Mouse (Mus musculus) limb, embryonic 10.5 days (tissue): Measurements from ENCODE around the gene Bcl2l11. TPM values are rescaled to one million over a fixed set of nuclear protein-coding genes. Genes with fewer than 3 reads are reported as not detected.

Experiments
- DNase-seq: peaks from one replicate; pipeline ENCODE4 v3.0.0-alpha.2; 2017; ENCODE audit warnings: low spot score
- H3K27ac ChIP-seq: fragments of 300-500 bp; sonication (generic); 2 replicates; pipeline ENCODE4 v1.5.1; 2016; ENCODE audit warnings: mild to moderate bottlenecking
- H3K27me3 ChIP-seq: fragments of 300-500 bp; sonication (generic); 2 replicates; pipeline ENCODE4 v1.6.1; 2016; ENCODE audit warnings: low read depth, mild to moderate bottlenecking; ENCODE audit not compliant: poor library complexity, severe bottlenecking
- H3K36me3 ChIP-seq: fragments of 300-500 bp; sonication (generic); 2 replicates; pipeline ENCODE4 v1.6.1; 2016; ENCODE audit warnings: mild to moderate bottlenecking, moderate library complexity
- H3K4me1 ChIP-seq: fragments of 300-500 bp; sonication (generic); 2 replicates; pipeline ENCODE4 v1.6.1; 2016
- H3K4me3 ChIP-seq: fragments of 300-500 bp; sonication (generic); 2 replicates; pipeline ENCODE4 v1.5.1; 2016; ENCODE audit warnings: mild to moderate bottlenecking, moderate library complexity
- H3K9me3 ChIP-seq: fragments of 300-500 bp; sonication (generic); replicated peaks from 2 replicates; pipeline ENCODE4 v1.6.1; 2016; ENCODE audit warnings: mild to moderate bottlenecking
- WGBS: fragments of 180-500 bp; shearing (Covaris S2); methylation state at CpG from one replicate; pipeline ENCODE4 v1.1.7; 2016; 5-methylcytosine and 5-hydroxymethylcytosine counted together
- polyA plus RNA-seq: library from polyadenylated mRNA; unstranded; fragments of >200 nt; fragmentation: Nextera tagmentation; extraction: Ambion mirVana; gene quantifications from 2 replicates; pipeline ENCODE4 v1.2.1, GENCODE M21; 2016

The Bcl2l11 gene
- polyA plus RNA-seq, 1 experiment from 2014 or later: 35.9 TPM

GRCm38 (mm10) chr2:128117605-128118004, 8.2 kb upstream of the Bcl2l11 start:
- no peaks in the 10 kb centered on the region for H3K36me3 ChIP-seq
- no peak overlapping the region for H3K27ac ChIP-seq
- peaks cover 13% of the 10 kb centered on the region for H3K4me1 ChIP-seq
- no peak overlapping the region for H3K4me3 ChIP-seq
- WGBS: 84% methylated on average over 7 of the region's 7 CpGs
- H3K27me3 ChIP-seq: peaks cover 12% of the 10 kb centered on the region
- H3K9me3 ChIP-seq: no peaks in the 10 kb centered on the region
- no peak for DNase-seq

- peaks cover 26% of the 10 kb centered on the region for H3K27me3 ChIP-seq
- peak; percentile 22 for DNase-seq
- H3K36me3 ChIP-seq: no peaks in the 10 kb centered on the region
- peaks cover 27% of the 10 kb centered on the region for H3K4me1 ChIP-seq
- no peak overlapping the region for H3K4me3 ChIP-seq
- no peaks in the 10 kb centered on the region for H3K9me3 ChIP-seq
- no peak overlapping the region for H3K27ac ChIP-seq
- 93% methylated on average over 9 of the region's 9 CpGs for WGBS
Observed at GRCm38 (mm10) chr2:128118971-128119370, 6.9 kb upstream of the Bcl2l11 start.

GRCm38 (mm10) chr2:128122491-128122890, 3.3 kb upstream of the Bcl2l11 start:
- under 1% methylated on average over 9 of the region's 9 CpGs for WGBS
- DNase-seq: peak; percentile 57
- Histone ChIP-seq H3K27me3 (peaks cover 37% of the 10 kb centered on the region), H3K27ac (peak overlapping the region; percentile 31; the same call in 1 of the 2 replicates), H3K4me1 (peaks cover 46% of the 10 kb centered on the region), H3K9me3 (no peaks in the 10 kb centered on the region), H3K36me3 (no peaks in the 10 kb centered on the region), H3K4me3 (peak overlapping the region; percentile 86)

- H3K36me3 ChIP-seq: no peaks in the 10 kb centered on the region
- H3K4me1 ChIP-seq: peaks cover 48% of the 10 kb centered on the region
- H3K9me3 ChIP-seq: no peaks in the 10 kb centered on the region
- H3K27me3 ChIP-seq: peaks cover 37% of the 10 kb centered on the region
- DNase-seq: peak; percentile 61
- peak overlapping the region; percentile 31; the same call in 1 of the 2 replicates for H3K27ac ChIP-seq
- peak overlapping the region; percentile 86 for H3K4me3 ChIP-seq
- WGBS: under 1% methylated on average over 40 of the region's 40 CpGs
Observed at GRCm38 (mm10) chr2:128122891-128123771, 2.7 kb upstream of the Bcl2l11 start.

- Histone ChIP-seq H3K4me1 (peaks cover 55% of the 10 kb centered on the region), H3K27ac (0 out of 2 replicates have a peak overlapping the region, but pooled peaks have one; percentile 97)
- peak; percentile 59 for DNase-seq
Observed at GRCm38 (mm10) chr2:128123921-128124683, 1.7 kb upstream of the Bcl2l11 start.

GRCm38 (mm10) chr2:128124693-128125092, 1.1 kb upstream of the Bcl2l11 start:
- 2% methylated on average over 15 of the region's 15 CpGs for WGBS
- H3K27ac ChIP-seq: peak overlapping the region; percentile 97
- peaks cover 7% of the 10 kb centered on the region for H3K36me3 ChIP-seq
- H3K9me3 ChIP-seq: no peaks in the 10 kb centered on the region
- H3K4me1 ChIP-seq: peaks cover 61% of the 10 kb centered on the region
- H3K4me3 ChIP-seq: peak overlapping the region; percentile 86
- peaks cover 37% of the 10 kb centered on the region for H3K27me3 ChIP-seq
- DNase-seq: peak; percentile 41

More at GRCm38 (mm10) chr2:128123921-128124683, 1.7 kb upstream of the Bcl2l11 start:
- H3K27me3 ChIP-seq: peaks cover 37% of the 10 kb centered on the region
- H3K36me3 ChIP-seq: 0 out of 2 replicates have a peak, but pooled peaks cover 2% of the 10 kb centered on the region
- H3K9me3 ChIP-seq: no peaks in the 10 kb centered on the region
- H3K4me3 ChIP-seq: peak overlapping the region; percentile 86
- WGBS: 2% methylated on average over 23 of the region's 23 CpGs

GRCm38 (mm10) chr2:128126591-128127051, 783 bp downstream of the Bcl2l11 start:
- Histone ChIP-seq H3K27me3 (peaks cover 35% of the 10 kb centered on the region), H3K27ac (peak overlapping the region; percentile 97), H3K9me3 (no peaks in the 10 kb centered on the region), H3K4me1 (peaks cover 69% of the 10 kb centered on the region), H3K36me3 (peaks cover 26% of the 10 kb centered on the region), H3K4me3 (peak overlapping the region; percentile 86)
- DNase-seq: no peak
- WGBS: under 1% methylated on average over 35 of the region's 35 CpGs

- peaks cover 32% of the 10 kb centered on the region for H3K36me3 ChIP-seq
- H3K4me1 ChIP-seq: peaks cover 68% of the 10 kb centered on the region
- peak overlapping the region; percentile 97 for H3K27ac ChIP-seq
- 1% methylated on average over 67 of the region's 67 CpGs for WGBS
- DNase-seq: peak; percentile 94
- H3K9me3 ChIP-seq: no peaks in the 10 kb centered on the region
- peaks cover 29% of the 10 kb centered on the region for H3K27me3 ChIP-seq
- H3K4me3 ChIP-seq: peak overlapping the region; percentile 86
Observed at GRCm38 (mm10) chr2:128127121-128127671, 1.4 kb downstream of the Bcl2l11 start.

GRCm38 (mm10) chr2:128127691-128128292, 2.0 kb downstream of the Bcl2l11 start:
- H3K27me3 ChIP-seq: peaks cover 23% of the 10 kb centered on the region
- peak; percentile 82 for DNase-seq
- H3K9me3 ChIP-seq: no peaks in the 10 kb centered on the region
- peak overlapping the region; percentile 97 for H3K27ac ChIP-seq
- H3K4me3 ChIP-seq: peak overlapping the region; percentile 86
- H3K4me1 ChIP-seq: peaks cover 62% of the 10 kb centered on the region
- H3K36me3 ChIP-seq: peaks cover 38% of the 10 kb centered on the region
- WGBS: under 1% methylated on average over 48 of the region's 48 CpGs

GRCm38 (mm10) chr2:128128532-128128931, 2.7 kb downstream of the Bcl2l11 start:
- 23% methylated on average over 10 of the region's 10 CpGs for WGBS
- peak overlapping the region; percentile 97 for H3K27ac ChIP-seq
- H3K27me3 ChIP-seq: peaks cover 16% of the 10 kb centered on the region
- H3K36me3 ChIP-seq: peaks cover 45% of the 10 kb centered on the region
- H3K4me3 ChIP-seq: peak overlapping the region; percentile 86
- no peak for DNase-seq
- no peaks in the 10 kb centered on the region for H3K9me3 ChIP-seq
- H3K4me1 ChIP-seq: peaks cover 55% of the 10 kb centered on the region

GRCm38 (mm10) chr2:128131503-128131902, 5.7 kb downstream of the Bcl2l11 start:
- peaks cover 44% of the 10 kb centered on the region for H3K4me1 ChIP-seq
- no peak for DNase-seq
- WGBS: 88% methylated on average over 11 of the region's 11 CpGs
- H3K27ac ChIP-seq: no peak overlapping the region
- H3K4me3 ChIP-seq: no peak overlapping the region
- H3K36me3 ChIP-seq: peaks cover 75% of the 10 kb centered on the region
- H3K27me3 ChIP-seq: no peaks in the 10 kb centered on the region
- H3K9me3 ChIP-seq: no peaks in the 10 kb centered on the region

GRCm38 (mm10) chr2:128132635-128133034, 6.8 kb downstream of the Bcl2l11 start:
- Histone ChIP-seq H3K36me3 (peaks cover 86% of the 10 kb centered on the region), H3K27me3 (no peaks in the 10 kb centered on the region), H3K27ac (no peak overlapping the region), H3K4me3 (no peak overlapping the region), H3K9me3 (no peaks in the 10 kb centered on the region), H3K4me1 (peaks cover 47% of the 10 kb centered on the region)
- 92% methylated on average over 5 of the region's 5 CpGs for WGBS
- no peak for DNase-seq
